Mouse (Mus musculus) kidney, embryonic 14.5 days (tissue): ENCODE measurements around the gene 5730596B20Rik. TPM values are rescaled to one million over a fixed set of nuclear protein-coding genes. Genes with fewer than 3 reads are reported as not detected.

Experiments
- ATAC-seq: fragments of 200-750 bp; cut with Nextera tagmentation; 2 replicates; pipeline ENCODE4 v1.8.0; 2017; ENCODE audit warnings: moderate number of reproducible peaks, mild to moderate bottlenecking, moderate TSS enrichment, moderate library complexity; ENCODE audit not compliant: low FRiP score, low TSS enrichment
- H3K27ac ChIP-seq: fragments of 300-500 bp; sonication (generic); 2 replicates; pipeline ENCODE4 v1.5.1; 2014; ENCODE audit warnings: low read depth, mild to moderate bottlenecking, low read length, moderate library complexity, mixed read lengths
- H3K27me3 ChIP-seq: fragments of 300-500 bp; sonication (generic); 2 replicates; pipeline ENCODE4 v1.6.1; 2014; ENCODE audit warnings: mild to moderate bottlenecking, low read length; ENCODE audit not compliant: control insufficient read depth, insufficient read depth
- H3K36me3 ChIP-seq: fragments of 300-500 bp; sonication (generic); 2 replicates; pipeline ENCODE4 v1.6.1; 2014; ENCODE audit warnings: low read length, mixed read lengths; ENCODE audit not compliant: control insufficient read depth, insufficient read depth
- H3K4me1 ChIP-seq: fragments of 300-500 bp; sonication (generic); 2 replicates; pipeline ENCODE4 v1.6.1; 2014; ENCODE audit warnings: low read length, mixed read lengths; ENCODE audit not compliant: control insufficient read depth, insufficient read depth
- H3K4me2 ChIP-seq: fragments of 300-500 bp; sonication (generic); replicated peaks from 2 replicates; pipeline ENCODE4 v1.6.1; 2014; ENCODE audit warnings: low read depth, mild to moderate bottlenecking, low read length
- H3K4me3 ChIP-seq: fragments of 300-500 bp; sonication (generic); 2 replicates; pipeline ENCODE4 v1.5.1; 2014; ENCODE audit warnings: mild to moderate bottlenecking, low read length
- H3K9ac ChIP-seq: fragments of 300-500 bp; sonication (generic); 2 replicates; pipeline ENCODE4 v1.6.1; 2014; ENCODE audit warnings: low read depth, mild to moderate bottlenecking, low read length, moderate library complexity
- H3K9me3 ChIP-seq: fragments of 300-500 bp; sonication (generic); 2 replicates; pipeline ENCODE4 v1.6.1; 2016; ENCODE audit warnings: low read length; ENCODE audit not compliant: control insufficient read depth
- WGBS: fragments of 180-500 bp; shearing (Covaris S2); extraction: QIAGEN DNeasy Blood & Tissue Kit; methylation state at CpG from one replicate; pipeline ENCODE4 v1.1.7; 2014; 5-methylcytosine and 5-hydroxymethylcytosine counted together
- polyA plus RNA-seq: library from polyadenylated mRNA; unstranded; fragments of >200 nt; fragmentation: Nextera tagmentation; extraction: Ambion mirVana; gene quantifications from 2 replicates; pipeline ENCODE4 v1.2.1, GENCODE M21; 2014

5730596B20Rik gene
- polyA plus RNA-seq, 1 experiment from 2014 or later, result 2.7 TPM

DNA sequence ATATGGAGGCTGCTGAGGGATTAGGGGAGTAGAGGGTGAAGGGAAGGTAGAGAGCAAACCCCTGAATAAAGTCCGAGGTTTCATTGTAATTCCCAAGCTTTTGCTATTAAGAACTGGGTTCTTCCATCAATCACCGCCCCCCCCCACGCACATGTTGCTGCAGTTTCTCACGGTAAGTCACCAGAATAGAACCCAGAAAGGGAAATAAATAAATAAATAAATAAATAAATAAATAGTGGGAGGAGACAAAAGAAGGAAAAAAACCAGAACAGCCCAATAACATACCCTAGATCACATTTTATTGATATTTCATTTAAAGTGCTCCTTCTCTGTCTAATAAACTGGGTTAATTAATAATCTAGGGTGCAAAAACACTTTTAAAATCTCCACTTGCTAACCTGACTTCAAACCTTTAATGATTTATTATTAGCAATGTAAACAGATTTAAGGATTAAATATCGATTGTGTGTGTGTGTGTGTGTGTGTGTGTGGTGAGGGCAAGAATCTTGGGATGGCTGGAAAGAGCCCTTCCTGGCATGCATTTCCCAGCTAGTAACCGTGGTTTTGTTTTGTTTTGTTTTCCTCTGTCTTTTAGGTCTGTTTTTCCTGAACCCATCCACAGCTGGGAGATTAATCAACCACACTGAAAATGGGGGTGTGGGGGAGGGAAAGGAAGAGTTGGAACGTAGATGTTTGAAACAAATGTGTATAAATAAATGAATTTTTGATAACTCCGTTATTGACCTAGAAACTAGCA, 15.8 kb upstream of the 5730596B20Rik start:
- Histone ChIP-seq H3K27me3 (peaks cover 8% of the 10 kb centered on the region), H3K9ac (0 out of 2 replicates have a peak overlapping the region, but pooled peaks have one; percentile 40), H3K4me2 (peak overlapping the region; percentile 82), H3K4me3 (peak overlapping the region; percentile 66; the same call in 1 of the 2 replicates), H3K9me3 (no peaks in the 10 kb centered on the region), H3K4me1 (peaks cover 66% of the 10 kb centered on the region), H3K27ac (peak overlapping the region; percentile 94), H3K36me3 (no peaks in the 10 kb centered on the region)
- no peak for ATAC-seq
- 7% methylated on average over 8 of the region's 8 CpGs for WGBS

DNA sequence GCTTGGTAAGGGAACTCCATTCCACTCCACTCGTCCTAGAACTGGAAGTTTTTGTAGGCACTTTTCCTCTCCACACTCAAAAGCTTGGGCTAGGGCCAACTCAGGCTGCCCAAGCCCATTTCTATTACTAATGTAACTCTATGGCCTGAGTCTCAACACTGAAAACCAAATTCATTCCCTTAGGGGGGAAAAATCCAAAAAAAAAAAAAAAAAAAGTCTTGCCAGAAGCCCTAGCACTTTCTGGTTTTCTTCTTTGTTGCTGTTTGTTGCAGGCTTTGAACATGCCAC, 15.3 kb upstream of the 5730596B20Rik start:
- Histone ChIP-seq H3K4me1 (peaks cover 71% of the 10 kb centered on the region), H3K9ac (no peak overlapping the region), H3K4me3 (no peak overlapping the region), H3K4me2 (no peak overlapping the region; the same call in 1 of the 2 replicates), H3K27me3 (peaks cover 4% of the 10 kb centered on the region; the same call in 1 of the 2 replicates), H3K27ac (no peak overlapping the region), H3K9me3 (no peaks in the 10 kb centered on the region), H3K36me3 (no peaks in the 10 kb centered on the region)
- ATAC-seq, result no peak
- WGBS, result 25% methylated on average over 1 of the region's 1 CpGs

DNA sequence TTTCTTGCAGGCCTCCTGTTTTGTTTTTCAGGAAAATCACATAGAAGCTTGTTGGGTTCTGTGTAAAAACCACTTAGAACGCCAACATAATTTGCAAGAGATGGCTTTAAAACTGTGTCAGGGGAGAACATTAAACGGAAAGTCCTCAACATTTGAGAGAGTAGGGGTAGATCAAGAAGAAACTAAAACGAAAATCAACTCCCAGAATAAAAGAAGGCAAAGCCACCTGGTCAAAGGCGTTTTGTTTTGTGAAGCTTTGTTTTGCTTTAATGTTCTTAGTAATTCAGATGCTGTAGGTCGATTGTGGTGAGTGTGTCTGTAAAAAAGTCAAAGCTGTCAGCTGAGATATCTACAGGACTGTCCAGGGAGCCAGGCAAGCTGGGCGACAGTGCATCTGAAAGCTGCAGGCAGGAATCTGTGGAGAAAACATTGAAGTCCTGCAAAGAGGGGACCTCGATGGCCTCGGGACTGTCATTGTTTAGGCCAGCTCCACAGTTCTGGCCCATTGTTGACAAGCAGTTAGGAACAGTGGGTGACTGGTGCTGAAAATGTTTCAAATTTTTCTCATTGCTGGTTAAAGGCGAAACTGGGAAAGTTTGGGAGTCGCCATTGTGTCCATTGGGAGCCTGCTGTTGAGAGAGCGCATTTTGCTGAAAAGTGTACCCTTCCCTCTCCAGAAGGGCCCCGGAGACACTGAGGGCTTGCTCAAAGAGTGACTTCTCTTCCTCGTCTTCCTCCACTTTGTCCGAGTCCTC, 14.5 kb upstream of the 5730596B20Rik start:
- H3K27me3 ChIP-seq, result no peaks in the 10 kb centered on the region; the same call in 1 of the 2 replicates

DNA sequence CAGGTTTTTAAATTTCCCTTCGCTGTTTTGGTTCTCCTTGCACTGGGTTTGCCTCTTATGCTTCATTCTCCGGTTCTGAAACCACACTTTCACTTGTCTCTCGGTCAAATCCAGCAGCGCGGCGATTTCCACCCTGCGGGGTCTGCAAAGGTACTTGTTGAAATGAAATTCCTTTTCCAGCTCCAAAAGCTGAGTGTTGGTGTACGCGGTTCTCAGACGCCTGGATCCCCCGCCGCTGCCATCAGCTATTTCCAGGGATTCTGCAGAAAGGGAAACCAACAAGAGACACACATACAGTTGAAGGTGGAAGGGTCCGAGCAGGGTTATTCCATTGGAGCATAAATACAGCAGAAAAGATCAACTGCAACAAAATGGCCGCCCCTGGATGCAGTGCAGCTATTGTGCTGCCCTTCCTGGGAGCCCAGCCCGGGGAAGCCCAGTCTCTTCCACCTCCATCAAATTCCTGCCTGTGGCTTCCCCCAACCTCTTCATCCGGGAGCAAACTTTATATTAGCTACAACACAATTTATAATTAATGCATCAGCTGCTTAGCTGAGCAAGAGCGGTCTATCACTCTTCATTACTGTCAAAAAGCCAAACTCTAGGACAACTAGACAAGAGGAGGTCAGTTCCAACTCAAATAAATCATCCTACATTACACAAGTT, 13.8 kb upstream of the 5730596B20Rik start:
- Histone ChIP-seq H3K27me3 (no peaks in the 10 kb centered on the region; the same call in 1 of the 2 replicates), H3K4me3 (peak overlapping the region; percentile 38), H3K9me3 (no peaks in the 10 kb centered on the region), H3K4me1 (peaks cover 86% of the 10 kb centered on the region), H3K27ac (peak overlapping the region; percentile 88), H3K36me3 (no peaks in the 10 kb centered on the region), H3K4me2 (peak overlapping the region; percentile 76), H3K9ac (peak overlapping the region; percentile 72)
- 11% methylated on average over 17 of the region's 17 CpGs for WGBS
- no peak for ATAC-seq

More for the DNA sequence above, 14.5 kb upstream of the 5730596B20Rik start:
- Histone ChIP-seq H3K9me3 (no peaks in the 10 kb centered on the region), H3K4me2 (peak overlapping the region; percentile 76), H3K4me3 (peak overlapping the region; percentile 38), H3K9ac (peak overlapping the region; percentile 72; the same call in 1 of the 2 replicates), H3K27ac (peak overlapping the region; percentile 88; the same call in 1 of the 2 replicates), H3K36me3 (no peaks in the 10 kb centered on the region), H3K4me1 (peaks cover 79% of the 10 kb centered on the region)
- no peak for ATAC-seq
- 26% methylated on average over 14 of the region's 14 CpGs for WGBS

DNA sequence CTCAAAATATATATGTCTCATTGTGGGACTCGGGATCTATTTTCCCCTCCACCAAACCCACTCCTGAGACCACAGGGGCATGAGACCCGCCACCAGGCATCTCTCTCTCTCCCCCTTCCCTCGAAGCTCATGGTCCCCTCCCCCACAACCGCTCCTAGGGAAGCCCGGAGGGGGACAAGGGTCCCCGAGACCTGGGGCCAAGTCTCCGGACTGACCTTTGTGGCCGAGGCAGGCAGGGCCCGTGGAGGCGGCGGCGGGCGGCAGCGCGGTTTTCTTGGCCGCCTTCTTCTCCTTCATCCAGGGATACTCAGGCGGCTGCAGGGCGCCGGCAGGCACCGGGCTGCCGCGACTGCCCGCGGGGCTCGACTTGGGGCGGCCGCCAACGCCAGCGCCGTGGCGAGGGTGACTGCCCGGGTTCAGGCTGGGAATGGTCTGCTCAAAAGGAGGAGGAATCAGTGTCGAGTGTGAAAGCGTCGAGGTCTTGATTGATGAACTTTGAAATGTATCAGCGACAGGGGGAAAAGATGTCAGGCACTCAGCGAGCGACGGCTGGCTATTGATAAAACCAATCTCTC, 13.2 kb upstream of the 5730596B20Rik start:
- Histone ChIP-seq H3K9ac (peak overlapping the region; percentile 72), H3K4me3 (peak overlapping the region; percentile 38), H3K9me3 (no peaks in the 10 kb centered on the region), H3K4me2 (peak overlapping the region; percentile 76), H3K27ac (peak overlapping the region; percentile 88), H3K36me3 (no peaks in the 10 kb centered on the region), H3K27me3 (no peaks in the 10 kb centered on the region; the same call in 1 of the 2 replicates), H3K4me1 (peaks cover 87% of the 10 kb centered on the region)
- ATAC-seq, result no peak
- under 1% methylated on average over 38 of the region's 39 CpGs for WGBS

DNA sequence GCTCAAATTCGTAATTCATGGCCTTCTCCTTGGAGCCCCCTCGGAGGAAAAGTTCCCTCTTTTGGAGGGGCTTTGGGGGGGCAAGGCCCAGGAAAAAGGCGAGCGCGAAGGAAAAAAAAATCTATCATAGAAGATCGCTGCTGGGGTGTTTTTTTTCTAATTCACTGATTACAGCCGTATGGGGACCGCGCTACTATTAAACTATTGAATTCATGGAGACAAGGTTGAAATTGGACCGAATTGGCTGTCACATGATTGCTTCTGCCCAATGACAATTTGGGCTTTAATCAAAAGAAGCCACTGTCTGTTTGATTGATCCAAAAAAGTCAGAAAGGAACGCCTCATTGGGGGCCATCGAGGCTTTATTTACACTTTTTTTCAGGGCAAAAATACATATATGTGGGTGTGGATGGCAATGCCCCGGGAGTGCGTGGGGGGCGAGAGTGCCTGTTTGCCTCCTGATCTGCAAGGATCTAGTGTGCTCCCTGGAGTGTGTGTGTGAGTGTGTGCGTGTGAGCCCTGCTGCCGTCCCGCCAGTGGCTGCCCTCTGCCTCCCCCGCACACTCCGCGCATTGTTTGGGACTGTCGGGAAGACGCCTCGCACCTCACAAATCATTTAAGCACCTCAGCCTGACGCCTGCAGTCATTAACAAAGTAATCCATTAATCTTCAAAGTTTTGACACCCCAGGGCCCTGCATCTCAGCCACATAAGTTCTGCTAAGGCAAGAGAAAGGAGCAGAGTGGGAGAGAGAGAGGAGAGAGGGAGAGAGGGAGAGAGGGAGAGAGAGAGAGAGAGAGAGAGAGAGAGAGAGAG, 12.5 kb upstream of the 5730596B20Rik start, which contains the start of gene Hoxa2:
Gene Hoxa2 (minus strand): TSS at position 206 of the 815 bp plus-strand sequence.
- Histone ChIP-seq H3K9ac (peak within 1 kb of the TSS; percentile 72), H3K36me3 (peaks cover 2% of the 10 kb centered on the region; the same call in 1 of the 2 replicates), H3K27ac (peak within 1 kb of the TSS; percentile 88), H3K4me3 (peak within 1 kb of the TSS; percentile 38), H3K9me3 (no peaks in the 10 kb centered on the region), H3K27me3 (no peaks in the 10 kb centered on the region; the same call in 1 of the 2 replicates), H3K4me1 (peaks cover 85% of the 10 kb centered on the region), H3K4me2 (peak within 1 kb of the TSS; percentile 76)
- under 1% methylated on average over 25 of the region's 25 CpGs for WGBS
- 0 out of 2 replicates have a peak, but pooled peaks have one; percentile 15 for ATAC-seq

DNA sequence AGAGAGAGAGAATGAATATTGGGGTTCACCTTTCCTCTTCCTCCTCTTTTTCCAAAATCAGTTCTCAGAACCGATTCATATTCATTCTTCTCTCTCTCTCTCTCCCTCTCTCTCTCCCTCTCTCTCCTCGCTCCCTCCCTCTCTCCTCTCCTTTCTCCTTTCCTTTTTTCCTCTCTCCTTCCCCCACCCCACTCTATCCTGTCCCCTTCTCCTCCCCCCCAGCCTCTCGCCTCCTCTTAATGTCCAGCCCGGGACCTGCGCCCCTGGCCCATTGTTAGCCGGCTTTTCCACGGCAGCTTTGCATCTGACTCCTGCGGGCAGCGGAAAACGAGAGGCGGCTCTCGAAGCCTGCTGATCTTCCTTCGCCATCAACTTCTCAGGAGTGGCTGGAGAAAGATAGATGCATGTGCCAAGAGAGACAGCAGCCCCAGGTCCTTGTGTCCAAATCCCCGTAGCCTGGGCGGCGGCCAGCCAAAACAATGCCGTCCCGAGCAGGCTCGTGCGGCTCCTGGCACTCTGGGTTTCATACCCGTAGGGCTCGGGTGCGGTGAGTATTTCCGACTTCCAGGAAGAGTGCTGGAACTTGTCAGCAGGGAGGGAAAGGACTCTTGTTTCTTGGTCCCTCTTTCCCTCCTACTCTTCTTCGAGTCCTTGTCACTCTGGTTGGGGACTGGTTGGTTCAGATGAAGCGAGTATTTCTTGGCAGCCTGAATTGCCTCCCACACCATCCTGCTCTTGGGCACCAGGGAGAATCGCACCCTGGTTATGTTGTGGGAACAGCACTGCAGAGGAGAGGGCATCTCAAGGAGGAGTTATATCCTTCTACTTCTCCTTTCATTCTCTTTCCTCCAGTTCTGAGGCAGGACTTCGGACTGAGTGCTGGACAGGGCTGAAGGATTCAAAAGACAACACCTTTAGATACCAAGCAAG, 11.6 kb upstream of the 5730596B20Rik start:
- WGBS, result 5% methylated on average over 28 of the region's 28 CpGs
- Histone ChIP-seq H3K36me3 (peaks cover 10% of the 10 kb centered on the region; the same call in 1 of the 2 replicates), H3K27me3 (no peaks in the 10 kb centered on the region; the same call in 1 of the 2 replicates), H3K9me3 (no peaks in the 10 kb centered on the region), H3K4me2 (peak overlapping the region; percentile 76), H3K9ac (peak overlapping the region; percentile 59), H3K4me1 (peaks cover 85% of the 10 kb centered on the region), H3K27ac (peak overlapping the region; percentile 88), H3K4me3 (peak overlapping the region; percentile 38; the same call in 1 of the 2 replicates)
- ATAC-seq, result no peak
